Mouse (Mus musculus) myocyte (in vitro differentiated cells): ENCODE results near the gene Mmp14. TPM values are rescaled to one million over a fixed set of nuclear protein-coding genes. Genes with fewer than 3 reads are reported as not detected.
A peak's percentile ranks its signal among the peaks of the same experiment; 100 is the strongest.

Source experiments
- H3K27me3 ChIP-seq: one replicate; pipeline ENCODE4 v1.6.1; 2011; ENCODE audit not compliant: control insufficient read depth, insufficient read depth, insufficient read length
- H3K36me3 ChIP-seq: one replicate; pipeline ENCODE4 v1.6.1; 2011; ENCODE audit not compliant: control insufficient read depth, insufficient read depth
- H3K4me2 ChIP-seq: one replicate; pipeline ENCODE4 v1.6.1; 2011; ENCODE audit warnings: low read depth, control low read depth
- H3K4me3 ChIP-seq: one replicate; pipeline ENCODE4 v1.5.1; 2011; ENCODE audit warnings: mild to moderate bottlenecking, control low read depth, moderate library complexity
- H3K79me2 ChIP-seq: one replicate; pipeline ENCODE4 v1.6.1; 2011; ENCODE audit not compliant: control insufficient read depth, insufficient read depth
- H3ac ChIP-seq: one replicate; pipeline ENCODE4 v1.6.1; 2011; ENCODE audit not compliant: control insufficient read depth, insufficient read length
- CEBPB ChIP-seq: IDR thresholded peaks from 2 replicates; pipeline ENCODE4 v1.6.1; 2011; ENCODE audit warnings: mild to moderate bottlenecking, moderate library complexity; ENCODE audit not compliant: poor library complexity, insufficient read depth, severe bottlenecking
- E2F4 ChIP-seq: IDR thresholded peaks from one replicate; pipeline ENCODE4 v1.6.1; 2011; ENCODE audit warnings: mild to moderate bottlenecking, control low read depth, moderate library complexity; ENCODE audit not compliant: insufficient read depth
- MAX ChIP-seq: IDR thresholded peaks from one replicate; pipeline ENCODE4 v1.6.1; 2011; ENCODE audit warnings: low read depth, mild to moderate bottlenecking, control low read depth
- MYOD1 ChIP-seq, 3 experiments: IDR thresholded peaks; one replicate each; pipeline ENCODE4 v1.6.1; 2011; ENCODE audit warnings: control low read depth in 2 of 3, low read depth in 2 of 3, mild to moderate bottlenecking in 2 of 3, moderate library complexity in 1 of 3; ENCODE audit not compliant: insufficient read length in 2 of 3, control insufficient read depth in 1 of 3
- MYOG ChIP-seq, 3 experiments: IDR thresholded peaks; one replicate each; pipeline ENCODE4 v1.6.1; 2011; ENCODE audit warnings: control low read depth in 2 of 3, low read depth in 2 of 3, mild to moderate bottlenecking in 2 of 3; ENCODE audit not compliant: insufficient read length in 2 of 3, control insufficient read depth in 1 of 3, insufficient read depth in 1 of 3
- POLR2A ChIP-seq: IDR thresholded peaks from one replicate; pipeline ENCODE4 v1.6.1; 2011; ENCODE audit warnings: low read depth, mild to moderate bottlenecking, control low read depth, moderate library complexity; ENCODE audit not compliant: insufficient read length
- POLR2AphosphoS2 ChIP-seq: IDR thresholded peaks from one replicate; pipeline ENCODE4 v1.6.1; 2011; ENCODE audit warnings: low read depth, control low read depth; ENCODE audit not compliant: insufficient read length
- REST ChIP-seq: IDR thresholded peaks from one replicate; pipeline ENCODE4 v1.6.1; 2011; ENCODE audit warnings: mild to moderate bottlenecking, control low read depth, moderate library complexity; ENCODE audit not compliant: insufficient read depth, insufficient read length
- SRF ChIP-seq: IDR thresholded peaks from one replicate; pipeline ENCODE4 v1.6.1; 2011; ENCODE audit warnings: low read depth; ENCODE audit not compliant: control insufficient read depth, insufficient read length
- TCF12 ChIP-seq: IDR thresholded peaks from one replicate; pipeline ENCODE4 v1.6.1; 2011; ENCODE audit warnings: mild to moderate bottlenecking, control low read depth; ENCODE audit not compliant: poor library complexity, insufficient read depth, severe bottlenecking
- TCF3 ChIP-seq: IDR thresholded peaks from one replicate; pipeline ENCODE4 v1.6.1; 2011; ENCODE audit warnings: low read depth, control low read depth; ENCODE audit not compliant: insufficient read length
- USF1 ChIP-seq: IDR thresholded peaks from one replicate; pipeline ENCODE4 v1.6.1; 2011; ENCODE audit warnings: low read depth, mild to moderate bottlenecking, control low read depth, moderate library complexity
- polyA plus RNA-seq: library from polyadenylated mRNA; unstranded; fragments of >200 nt; fragmentation: generic; extraction: Trizol; gene quantifications from one replicate; pipeline ENCODE4 v1.2.1, GENCODE M21; 2012; ENCODE audit warnings: missing spikeins

Gene Mmp14
- polyA plus RNA-seq, 1 experiment, result 108 TPM

DNA sequence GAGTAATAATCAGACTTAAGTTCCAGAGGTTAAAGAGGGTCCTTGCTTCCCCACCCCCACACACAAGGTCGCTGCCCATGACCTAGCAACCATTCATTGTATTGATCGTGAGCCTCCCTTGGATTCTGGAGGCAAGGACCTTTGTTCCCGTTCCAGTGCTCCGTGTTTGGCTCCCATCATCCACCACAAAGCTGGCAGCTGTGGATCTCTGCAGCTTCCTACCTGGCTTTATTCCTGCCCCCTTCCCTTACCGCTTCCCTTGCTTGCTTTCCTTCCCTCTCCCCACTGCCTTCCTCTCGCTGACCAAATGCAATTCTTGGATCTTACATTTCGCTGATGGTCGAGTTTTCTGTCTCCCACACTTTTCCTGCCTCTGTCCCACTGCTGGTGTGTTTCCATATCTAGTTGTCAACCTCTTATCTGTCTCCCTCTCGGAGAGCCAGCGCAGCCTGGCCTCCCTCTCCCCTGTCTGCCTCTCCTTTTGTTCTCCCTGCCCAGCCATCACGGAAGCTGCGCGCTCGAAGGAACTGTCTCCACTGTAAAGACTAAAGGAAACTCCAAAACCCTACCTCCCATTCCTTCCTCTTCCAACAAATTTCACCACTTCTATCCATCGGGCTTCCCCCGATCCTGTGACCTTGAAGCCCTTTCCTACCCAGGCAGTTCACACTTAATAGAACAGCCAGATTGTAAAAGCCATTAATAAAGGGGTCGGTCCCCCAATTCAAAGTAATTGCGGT is 836 bp upstream of the Mmp14 start:
- H3K27me3 ChIP-seq, result no peaks in the 10 kb centered on the region
- peak overlapping the region; percentile 90 for H3K4me3 ChIP-seq
- H3K79me2 ChIP-seq, result peaks cover 58% of the 10 kb centered on the region
- H3K36me3 ChIP-seq, result no peaks in the 10 kb centered on the region
- peak overlapping the region; percentile 85 for H3K4me2 ChIP-seq
- TF ChIP-seq MAX (no peak), TCF12 (no peak), MYOD1 (IDR thresholded peaks at IDR 0.05; ENCODE audit: control insufficient read depth in 1 of 3, insufficient read length in 2 of 3, low read depth in 2 of 3) (peak in 1 of 3 experiments; percentile 2), POLR2AphosphoS2 (peak; percentile 65)
- H3ac ChIP-seq, result peak overlapping the region; percentile 79

DNA sequence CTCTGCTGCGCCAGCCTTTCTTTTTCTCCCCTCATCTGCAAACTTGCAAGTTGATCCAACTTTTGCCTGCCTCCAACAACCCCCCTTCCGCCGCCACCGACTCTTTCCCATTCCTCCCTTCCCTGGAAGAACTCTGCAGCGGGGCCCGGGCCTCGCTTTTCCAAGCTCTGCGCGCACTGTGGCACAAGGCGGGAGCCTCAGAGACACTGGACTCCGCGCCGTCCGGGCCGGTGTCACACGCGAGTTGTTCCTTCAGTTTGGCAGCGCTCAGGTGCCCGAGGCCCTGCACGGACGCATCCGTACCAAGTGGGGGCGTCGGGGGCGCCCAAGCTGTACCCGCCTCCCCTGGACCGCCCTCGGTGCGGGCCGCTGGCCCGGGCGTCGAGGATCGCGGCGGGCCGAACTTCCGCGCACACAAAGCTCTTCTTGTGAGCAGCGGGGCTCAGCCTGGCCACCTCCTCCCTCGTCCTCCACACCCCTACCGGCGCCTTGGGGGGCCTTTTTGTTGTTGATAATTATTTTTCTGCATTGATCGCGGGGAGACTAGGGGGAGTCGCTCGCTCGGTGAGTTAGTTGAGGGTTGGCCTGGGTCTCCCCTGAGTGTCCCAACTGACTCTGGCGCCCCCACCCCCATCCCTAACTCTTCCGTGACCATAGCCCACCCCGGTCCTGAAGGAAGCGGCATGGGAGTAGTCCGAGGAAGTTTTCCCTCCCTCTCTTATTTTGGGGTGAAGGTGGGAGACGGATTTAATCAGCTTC is 845 bp downstream of the Mmp14 start:
- peak overlapping the region; percentile 90 for H3K4me3 ChIP-seq
- H3K27me3 ChIP-seq, result no peaks in the 10 kb centered on the region
- H3K36me3 ChIP-seq, result no peaks in the 10 kb centered on the region
- H3K79me2 ChIP-seq, result peaks cover 65% of the 10 kb centered on the region
- peak overlapping the region; percentile 79 for H3ac ChIP-seq
- TF ChIP-seq E2F4 (no peak), POLR2A (peak; percentile 60), POLR2AphosphoS2 (peak; percentile 27)
- peak overlapping the region; percentile 85 for H3K4me2 ChIP-seq

DNA sequence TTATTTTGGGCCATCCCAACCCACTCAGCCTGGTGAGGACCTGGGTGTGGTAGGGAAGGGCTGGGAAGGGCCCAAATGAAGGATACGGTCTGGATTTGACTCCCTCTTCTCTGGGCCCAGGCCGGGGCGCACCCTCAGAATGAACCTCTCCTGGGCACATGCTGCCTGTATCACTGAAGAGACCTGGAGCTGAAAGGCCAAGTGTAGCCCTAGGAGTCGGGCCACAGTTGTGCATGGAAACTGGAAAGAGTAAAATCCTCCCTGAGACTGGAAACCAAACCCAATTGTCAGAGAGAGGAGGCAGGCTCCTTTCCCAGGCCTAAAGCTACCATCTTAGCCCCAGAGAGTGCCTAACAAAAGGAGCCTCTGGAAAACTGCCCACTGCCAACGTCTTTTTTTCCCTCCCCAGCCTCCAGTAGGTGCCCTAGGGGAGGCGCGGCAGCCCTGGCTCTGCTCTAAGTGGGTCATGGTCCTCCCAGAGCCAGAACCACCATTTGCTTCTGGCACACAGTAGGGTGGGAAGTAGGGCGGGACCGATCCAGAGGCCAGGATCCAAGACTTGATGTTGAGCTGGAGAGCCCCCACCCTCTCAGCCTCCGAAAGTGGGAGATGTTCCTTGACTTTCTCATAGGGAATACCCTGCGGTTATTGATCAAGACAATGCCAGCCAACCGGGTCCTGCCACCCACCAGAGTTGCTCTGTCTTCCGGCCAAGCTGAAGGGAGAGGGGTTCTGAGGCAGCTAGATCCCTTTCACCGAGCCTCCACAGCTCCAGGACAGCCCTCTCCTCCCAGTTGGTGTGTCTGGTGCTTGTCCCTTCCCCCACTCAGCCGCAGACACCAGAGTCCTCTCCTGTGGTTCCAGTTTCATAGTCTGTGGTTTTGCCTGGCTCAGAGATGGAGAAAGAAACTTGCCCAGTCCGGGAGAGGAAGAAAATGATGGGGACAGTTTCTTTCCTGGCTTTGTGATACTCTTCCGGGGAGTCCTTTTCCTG is 1.7 kb downstream of the Mmp14 start:
- H3K4me2 ChIP-seq, result peak overlapping the region; percentile 85
- H3K27me3 ChIP-seq, result no peaks in the 10 kb centered on the region
- peak overlapping the region; percentile 90 for H3K4me3 ChIP-seq
- peak; percentile 72 for TF ChIP-seq POLR2AphosphoS2
- TF ChIP-seq E2F4, result no peak
- TF ChIP-seq POLR2A, result peak; percentile 58
- TF ChIP-seq USF1, result no peak
- TF ChIP-seq TCF12, result peak; percentile 6
- TF ChIP-seq SRF, result no peak
- no peak for TF ChIP-seq CEBPB
- peak in 1 of 3 experiments; percentile 74 for TF ChIP-seq MYOG (IDR thresholded peaks at IDR 0.05; ENCODE audit: control insufficient read depth in 1 of 3, insufficient read depth in 1 of 3, insufficient read length in 2 of 3, low read depth in 2 of 3)
- peak in 2 of 3 experiments; percentile 8 to 55 for TF ChIP-seq MYOD1 (IDR thresholded peaks at IDR 0.05; ENCODE audit: control insufficient read depth in 1 of 3, insufficient read length in 2 of 3, low read depth in 2 of 3)
- peak overlapping the region; percentile 79 for H3ac ChIP-seq
- H3K36me3 ChIP-seq, result no peaks in the 10 kb centered on the region
- H3K79me2 ChIP-seq, result peaks cover 56% of the 10 kb centered on the region

DNA sequence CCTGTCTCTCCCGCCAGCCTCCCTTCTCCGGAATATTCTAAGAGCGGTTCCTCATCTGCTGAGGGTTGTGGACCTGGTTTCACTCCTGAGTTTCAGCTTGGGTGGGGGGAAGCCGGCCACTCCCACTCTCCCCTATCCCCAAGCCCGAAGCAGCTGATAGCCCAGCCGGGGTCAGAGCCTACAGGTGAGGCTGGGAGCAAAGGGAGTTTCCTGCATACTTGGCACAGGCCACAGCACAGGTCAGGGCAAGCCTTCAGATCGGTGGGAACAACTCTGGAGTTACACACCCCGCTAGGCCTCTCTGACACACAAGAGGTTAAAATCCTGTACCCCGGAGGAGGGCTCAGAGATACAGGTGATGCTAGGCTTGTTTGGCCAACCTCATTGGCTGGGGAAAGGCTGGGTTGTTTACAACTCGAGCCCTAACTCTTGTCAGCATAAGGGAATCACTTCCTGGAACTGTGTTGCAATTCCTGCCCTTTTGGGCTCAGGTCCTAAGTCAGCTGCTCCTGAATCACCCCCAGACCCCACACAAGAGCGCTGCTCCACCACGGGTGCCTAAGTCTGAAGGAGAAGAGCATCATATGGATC is 2.6 kb downstream of the Mmp14 start:
- Histone ChIP-seq H3K79me2 (peaks cover 52% of the 10 kb centered on the region), H3K36me3 (peaks cover 6% of the 10 kb centered on the region), H3K4me3 (peak overlapping the region; percentile 90), H3ac (no peak overlapping the region), H3K27me3 (no peaks in the 10 kb centered on the region), H3K4me2 (peak overlapping the region; percentile 85)
- TF ChIP-seq CEBPB (0 out of 2 replicates have a peak, but pooled peaks have one; percentile 32), TCF12 (no peak)

DNA sequence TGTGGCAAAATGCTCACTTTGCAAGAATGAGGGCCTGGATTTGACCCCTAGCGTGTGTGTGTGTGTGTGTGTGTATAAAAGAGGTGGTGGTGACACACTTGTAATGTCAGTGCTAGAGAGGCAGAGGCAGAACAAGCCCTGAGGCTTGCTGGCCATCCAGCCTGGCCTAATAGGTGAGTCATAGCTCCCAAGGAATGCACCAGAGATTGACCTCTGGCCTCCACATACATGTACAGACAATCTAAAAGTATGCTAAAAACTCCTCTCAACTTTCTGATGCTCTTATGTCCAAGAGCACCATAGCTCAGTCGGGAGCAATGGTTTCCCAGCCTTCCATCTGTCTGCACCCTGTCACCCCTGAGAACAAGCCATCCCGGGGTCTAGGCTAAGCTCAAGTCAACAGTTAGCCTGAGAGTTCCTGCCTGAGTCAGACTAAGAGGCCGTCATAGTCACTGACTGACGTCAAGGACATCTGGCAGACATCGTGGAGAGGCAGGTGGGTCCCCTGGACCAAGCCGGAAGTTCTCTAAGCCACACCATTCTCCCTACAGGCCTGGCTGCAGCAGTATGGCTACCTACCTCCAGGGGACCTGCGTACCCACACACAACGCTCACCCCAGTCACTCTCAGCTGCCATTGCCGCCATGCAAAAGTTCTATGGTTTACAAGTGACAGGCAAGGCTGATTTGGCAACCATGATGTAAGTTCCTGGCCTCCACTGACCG is 3.9 kb downstream of the Mmp14 start:
- H3K27me3 ChIP-seq, result no peaks in the 10 kb centered on the region
- H3K4me3 ChIP-seq, result no peak overlapping the region
- H3K79me2 ChIP-seq, result peaks cover 52% of the 10 kb centered on the region
- H3ac ChIP-seq, result no peak overlapping the region
- peak overlapping the region; percentile 44 for H3K4me2 ChIP-seq
- H3K36me3 ChIP-seq, result peaks cover 17% of the 10 kb centered on the region
- TF ChIP-seq REST (no peak), POLR2A (no peak), TCF12 (no peak), MYOG (IDR thresholded peaks at IDR 0.05; ENCODE audit: control insufficient read depth in 1 of 3, insufficient read depth in 1 of 3, insufficient read length in 2 of 3, low read depth in 2 of 3) (no peak), MAX (no peak), MYOD1 (IDR thresholded peaks at IDR 0.05; ENCODE audit: control insufficient read depth in 1 of 3, insufficient read length in 2 of 3, low read depth in 2 of 3) (no peak), POLR2AphosphoS2 (no peak), TCF3 (no peak), SRF (no peak), E2F4 (no peak), CEBPB (no peak)
